Mouse (Mus musculus) bone marrow, adult 2 months (tissue): ENCODE data around the gene Gorasp1. TPM values are rescaled to one million over a fixed set of nuclear protein-coding genes. Genes with fewer than 3 reads are reported as not detected.

Source experiments
- H3K27ac ChIP-seq: fragments of 200-500 bp; 2 replicates; pipeline ENCODE4 v1.5.1; 2012; ENCODE audit warnings: low read depth, mild to moderate bottlenecking, control low read depth, inconsistent platforms, low read length; ENCODE audit not compliant: control insufficient read depth, poor library complexity, insufficient read depth
- H3K4me1 ChIP-seq: fragments of 200-500 bp; 2 replicates; pipeline ENCODE4 v1.6.1; 2011; ENCODE audit warnings: low read length; ENCODE audit not compliant: control insufficient read depth, insufficient read depth
- H3K4me3 ChIP-seq: fragments of 200-500 bp; replicated peaks from 2 replicates; pipeline ENCODE3; 2011; ENCODE audit warnings: mild to moderate bottlenecking, low read depth, low read length, control low read depth; ENCODE audit not compliant: control insufficient read depth
- CTCF ChIP-seq: fragments of 200-500 bp; IDR thresholded peaks from 2 replicates; pipeline ENCODE4 v1.5.1; 2011; ENCODE audit warnings: low read length, control low read depth; ENCODE audit not compliant: control insufficient read depth, insufficient read depth
- POLR2A ChIP-seq: fragments of 200-500 bp; IDR thresholded peaks from 2 replicates; pipeline ENCODE4 v1.6.1; 2011; ENCODE audit warnings: low read depth, mild to moderate bottlenecking, control low read depth, low read length, borderline replicate concordance; ENCODE audit not compliant: control insufficient read depth
- WGBS: fragments of 180-500 bp; shearing (Covaris S2); methylation state at CpG from one replicate; pipeline ENCODE4 v1.1.7; 2018; 5-methylcytosine and 5-hydroxymethylcytosine counted together
- polyA plus RNA-seq: library from polyadenylated mRNA; stranded (reverse); fragments of >200 nt; gene quantifications from 2 replicates; pipeline ENCODE4 v1.2.4, GENCODE M21; 2011; ENCODE audit warnings: low replicate concordance; ENCODE audit not compliant: missing spikeins, insufficient read depth, insufficient read length

The Gorasp1 gene
- polyA plus RNA-seq, 1 experiment: 4.6 TPM

DNA sequence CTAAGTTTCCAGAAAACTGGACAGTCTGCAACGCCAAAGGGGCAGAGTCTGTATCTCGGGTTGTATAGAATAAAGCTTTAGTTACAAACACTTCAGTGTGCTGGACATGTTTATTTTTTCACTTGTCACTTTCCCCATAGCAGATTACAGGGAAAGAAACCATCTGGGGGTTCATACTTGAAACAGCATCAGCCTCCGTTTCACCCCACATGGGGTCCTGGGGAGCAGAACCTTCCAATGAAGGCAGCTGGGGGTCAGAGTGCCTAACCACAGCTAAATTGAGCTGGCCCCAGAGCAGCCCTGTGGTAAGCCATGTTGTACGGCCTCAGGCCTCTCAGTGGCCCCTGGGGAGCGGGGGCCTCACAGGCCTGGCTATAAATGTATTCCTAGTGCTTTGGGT, 10.9 kb downstream of the Gorasp1 start:
- no peak for TF ChIP-seq POLR2A
- no peak for TF ChIP-seq CTCF
- WGBS: 73% methylated on average over 5 of the region's 5 CpGs
- H3K27ac ChIP-seq: no peak overlapping the region

DNA sequence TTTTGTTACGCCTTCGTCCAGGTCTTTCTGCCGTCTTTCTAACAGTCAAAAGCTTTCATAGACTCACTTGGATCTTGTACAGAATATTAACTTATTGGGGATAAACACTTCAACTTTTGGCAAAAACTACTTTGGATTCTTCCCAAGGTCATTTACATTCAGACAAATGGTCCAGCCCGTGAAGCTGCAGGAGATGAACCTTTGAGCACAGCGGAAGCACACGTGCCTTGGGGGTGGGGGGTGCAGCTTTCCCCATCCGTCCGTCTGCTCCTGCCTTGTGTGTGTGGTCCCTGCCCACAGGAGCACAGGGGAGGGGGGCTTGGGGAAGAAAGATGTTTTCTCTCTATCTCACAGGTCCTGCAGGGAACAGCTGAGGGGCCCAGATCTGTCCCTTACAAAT, 11.6 kb downstream of the Gorasp1 start:
- H3K27ac ChIP-seq: no peak overlapping the region
- 53% methylated on average over 8 of the region's 8 CpGs for WGBS
- H3K4me3 ChIP-seq: no peak overlapping the region
- TF ChIP-seq POLR2A (no peak), CTCF (no peak)
- H3K4me1 ChIP-seq: peaks cover 1% of the 10 kb centered on the region; the same call in 1 of the 2 replicates

More for the DNA sequence above, 10.9 kb downstream of the Gorasp1 start:
- H3K4me1 ChIP-seq: peaks cover 1% of the 10 kb centered on the region; the same call in 1 of the 2 replicates
- no peak overlapping the region for H3K4me3 ChIP-seq

GRCm38 (mm10) chr9:119925120-119925657, 12.2 kb downstream of the Gorasp1 start:
- peak overlapping the region; percentile 1; the same call in 1 of the 2 replicates for H3K27ac ChIP-seq
- peak; percentile 10; the same call in 1 of the 2 replicates for TF ChIP-seq CTCF
- TF ChIP-seq POLR2A: peak; percentile 23; the same call in 1 of the 2 replicates
- peaks cover 1% of the 10 kb centered on the region; the same call in 1 of the 2 replicates for H3K4me1 ChIP-seq
- no peak overlapping the region for H3K4me3 ChIP-seq
- WGBS: 24% methylated on average over 16 of the region's 16 CpGs

DNA sequence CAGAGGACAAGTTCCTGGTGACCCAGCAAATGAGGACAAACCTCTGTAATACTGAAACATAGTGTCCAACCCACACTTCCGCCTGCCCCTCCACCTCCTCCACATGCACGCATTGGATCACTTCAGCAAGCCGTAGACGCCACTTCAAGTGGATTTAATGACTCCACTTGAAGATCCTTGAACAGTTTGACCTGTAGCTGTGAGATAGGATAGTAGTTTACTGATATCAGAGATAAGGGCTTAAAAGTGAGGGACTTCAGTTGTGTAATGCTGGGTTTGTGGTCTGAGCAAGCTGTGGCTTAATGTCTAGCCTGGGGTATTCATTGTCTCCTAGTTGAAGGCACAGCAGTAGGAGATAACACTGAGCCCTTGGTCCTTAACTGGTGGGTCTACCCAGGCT, 13.9 kb downstream of the Gorasp1 start:
- WGBS: 66% methylated on average over 4 of the region's 4 CpGs
- no peak overlapping the region for H3K27ac ChIP-seq
- no peak for TF ChIP-seq CTCF
- TF ChIP-seq POLR2A: no peak
- peaks cover 1% of the 10 kb centered on the region; the same call in 1 of the 2 replicates for H3K4me1 ChIP-seq
- no peak overlapping the region for H3K4me3 ChIP-seq

DNA sequence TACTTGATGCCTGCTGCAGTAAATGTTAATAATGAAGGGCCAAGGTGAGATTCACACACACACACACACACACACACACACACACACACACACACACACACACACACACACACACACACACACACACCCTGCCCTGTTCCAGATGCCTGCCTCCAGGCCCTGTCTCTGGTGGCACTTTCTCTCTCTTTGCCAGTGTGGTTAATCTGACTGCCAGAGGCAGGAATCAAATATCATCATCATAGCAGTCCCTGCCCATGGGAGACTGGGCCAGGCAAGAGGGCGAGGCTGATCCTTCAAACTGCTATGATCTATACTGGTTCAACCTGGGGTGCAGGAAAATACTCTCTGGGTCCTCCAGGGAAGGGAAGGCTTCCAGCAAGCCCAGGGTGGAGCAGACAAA, 17.5 kb downstream of the Gorasp1 start:
- H3K4me1 ChIP-seq: no peaks in the 10 kb centered on the region; the same call in 1 of the 2 replicates
- 82% methylated on average over 1 of the region's 1 CpGs for WGBS
- TF ChIP-seq POLR2A: no peak

DNA sequence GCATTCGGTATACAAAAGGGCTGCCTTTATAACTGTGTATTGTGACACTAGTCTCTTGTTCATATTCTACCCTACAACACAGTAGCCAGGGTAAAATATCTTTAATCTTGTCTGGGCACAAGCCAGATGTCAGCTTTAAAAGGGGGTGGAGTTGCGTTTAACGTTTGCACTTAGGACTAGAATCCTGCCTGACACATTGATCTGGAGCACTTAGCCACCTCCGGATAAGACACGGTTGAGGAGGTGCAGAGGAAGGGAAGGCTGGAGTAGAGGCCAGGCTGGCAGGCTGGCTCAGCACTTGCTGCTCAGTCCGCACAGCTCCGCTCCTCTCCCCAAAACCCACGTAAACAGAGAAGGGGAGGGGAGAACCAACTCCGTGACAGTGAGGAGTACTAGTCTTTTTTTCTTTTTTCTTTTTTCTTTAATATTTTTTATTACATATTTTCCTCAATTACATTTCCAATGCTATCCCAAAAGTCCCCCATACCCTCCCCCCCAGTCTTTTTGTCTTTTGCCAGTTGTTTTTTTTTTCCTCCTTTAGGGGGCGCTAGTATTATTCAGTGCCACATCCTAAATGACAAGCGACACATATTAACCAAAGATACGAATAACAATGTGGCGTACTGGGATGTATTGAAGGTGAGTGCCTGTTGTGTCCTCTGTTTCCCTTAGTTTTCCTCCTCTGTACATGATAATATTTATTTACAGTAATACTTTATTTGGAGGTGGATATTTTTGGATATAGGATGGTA, 24.1 kb downstream of the Gorasp1 start:
- WGBS: 74% methylated on average over 13 of the region's 13 CpGs
- Histone ChIP-seq H3K4me1 (no peaks in the 10 kb centered on the region), H3K27ac (no peak overlapping the region), H3K4me3 (no peak overlapping the region)
- TF ChIP-seq POLR2A (no peak), CTCF (no peak)

More for the DNA sequence above, 17.5 kb downstream of the Gorasp1 start:
- no peak overlapping the region for H3K4me3 ChIP-seq
- no peak overlapping the region for H3K27ac ChIP-seq

DNA sequence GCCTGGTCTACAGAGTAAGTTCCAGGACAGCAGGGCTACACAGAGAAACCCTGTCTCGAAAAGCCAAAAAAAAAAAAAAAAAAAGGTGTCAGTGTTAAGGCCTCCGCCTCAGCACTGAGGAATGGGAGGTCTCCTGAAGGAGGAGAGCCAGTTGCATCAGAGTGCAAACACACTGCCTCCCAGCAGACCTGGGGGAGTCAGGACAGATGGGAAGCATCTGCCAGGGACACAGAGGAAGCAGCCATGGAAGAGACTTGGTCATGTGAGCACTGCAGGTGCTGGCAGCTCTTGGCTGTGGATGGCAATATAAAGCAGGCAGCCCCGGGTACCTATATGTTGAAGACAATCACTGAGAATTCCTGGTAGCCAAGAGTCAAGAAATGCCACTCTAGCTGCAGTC, 27.4 kb downstream of the Gorasp1 start:
- no peaks in the 10 kb centered on the region for H3K4me1 ChIP-seq
- 85% methylated on average over 3 of the region's 3 CpGs for WGBS
- H3K27ac ChIP-seq: no peak overlapping the region
- no peak for TF ChIP-seq CTCF
- TF ChIP-seq POLR2A: no peak
- no peak overlapping the region for H3K4me3 ChIP-seq

GRCm38 (mm10) chr9:119908708-119909107, 28.7 kb downstream of the Gorasp1 start:
- no peak for TF ChIP-seq CTCF
- TF ChIP-seq POLR2A: no peak
- no peaks in the 10 kb centered on the region for H3K4me1 ChIP-seq
- 93% methylated on average over 3 of the region's 3 CpGs for WGBS
- no peak overlapping the region for H3K4me3 ChIP-seq
- no peak overlapping the region for H3K27ac ChIP-seq
